Mouse (Mus musculus) adrenal gland, adult 18-20 months (tissue): ENCODE measurements around the gene Tns3. TPM values are rescaled to one million over a fixed set of nuclear protein-coding genes. Genes with fewer than 3 reads are reported as not detected.

ENCODE experiments used
- DNase-seq, 2 experiments: peaks; one replicate each; pipeline ENCODE4 v3.0.0; 2021 to 2022; ENCODE audit warnings: low spot score in 2 of 2
- total RNA-seq, 2 experiments: library from RNA; stranded (reverse); gene quantifications; 1 replicate in 1 of 2; 2 replicates in 1 of 2; pipeline ENCODE4 v1.2.3; 2021

Gene Tns3
- total RNA-seq, 2 experiments from 2014 or later: 48.3 to 51.5 TPM

- no peak for DNase-seq
Observed at GRCm38 (mm10) chr11:8444759-8445422, 219.4 kb downstream of the Tns3 start.

GRCm38 (mm10) chr11:8443539-8444292 is 220.6 kb downstream of the Tns3 start:
- DNase-seq: no peak

- no peak for DNase-seq
Observed at GRCm38 (mm10) chr11:8440706-8441105, 223.6 kb downstream of the Tns3 start.

- DNase-seq: no peak
Observed at GRCm38 (mm10) chr11:8440221-8440620, 224.1 kb downstream of the Tns3 start.

- DNase-seq: no peak
Observed at GRCm38 (mm10) chr11:8439035-8439434, 225.3 kb downstream of the Tns3 start.

- no peak for DNase-seq
Observed at GRCm38 (mm10) chr11:8438269-8438668, 226.1 kb downstream of the Tns3 start.

- no peak for DNase-seq
Observed at GRCm38 (mm10) chr11:8435101-8435500, 229.2 kb downstream of the Tns3 start.

- DNase-seq: no peak
Observed at GRCm38 (mm10) chr11:8434366-8434765, 230.0 kb downstream of the Tns3 start.

- DNase-seq: no peak
Observed at GRCm38 (mm10) chr11:8433443-8433842, 230.9 kb downstream of the Tns3 start.

GRCm38 (mm10) chr11:8432941-8433340 is 231.4 kb downstream of the Tns3 start:
- DNase-seq: no peak

GRCm38 (mm10) chr11:8427660-8428059 is 236.7 kb downstream of the Tns3 start:
- DNase-seq: no peak

- no peak for DNase-seq
Observed at GRCm38 (mm10) chr11:8425226-8425570, 239.1 kb downstream of the Tns3 start.

GRCm38 (mm10) chr11:8424342-8425225 is 239.8 kb downstream of the Tns3 start:
- DNase-seq: peak; percentile 60 to 63

GRCm38 (mm10) chr11:8405225-8405899 is 259.0 kb downstream of the Tns3 start:
- DNase-seq: peak; percentile 64 to 72

GRCm38 (mm10) chr11:8401328-8401727 is 263.0 kb downstream of the Tns3 start:
- no peak for DNase-seq

- DNase-seq: no peak
Observed at GRCm38 (mm10) chr11:8396329-8396728, 268.0 kb downstream of the Tns3 start.

GRCm38 (mm10) chr11:8391564-8391963 is 272.8 kb downstream of the Tns3 start:
- DNase-seq: no peak

- DNase-seq: peak in 1 of 2 experiments; percentile 4
Observed at GRCm38 (mm10) chr11:8385891-8386405, 278.4 kb downstream of the Tns3 start.
